Mouse (Mus musculus): ENCODE measurements around the gene Sidt1.
"Not testable (repeated sequence)": the region's sequence is repeated elsewhere in the genome, so short reads cannot be mapped to it uniquely, and the experiment has no call there.

Gene Sidt1

GRCm38 (mm10) chr16:44302126-44302892 lies 30.7 kb downstream of the Sidt1 start:
- DNase-seq (ENCODE audit: low spot score), result no peak

GRCm38 (mm10) chr16:44299438-44300093 lies 33.4 kb downstream of the Sidt1 start:
- no peak for DNase-seq (ENCODE audit: low spot score)

- no peak for DNase-seq (ENCODE audit: low spot score)
Measured at GRCm38 (mm10) chr16:44293960-44294359, 39.0 kb downstream of the Sidt1 start.

GRCm38 (mm10) chr16:44292681-44293080 lies 40.3 kb downstream of the Sidt1 start:
- not testable (repeated sequence) for DNase-seq (ENCODE audit: low spot score)

GRCm38 (mm10) chr16:44289004-44289648 lies 43.9 kb downstream of the Sidt1 start:
- no peak for DNase-seq (ENCODE audit: low spot score)

GRCm38 (mm10) chr16:44287356-44287950 lies 45.5 kb downstream of the Sidt1 start:
- DNase-seq (ENCODE audit: low spot score), result no peak

DNA sequence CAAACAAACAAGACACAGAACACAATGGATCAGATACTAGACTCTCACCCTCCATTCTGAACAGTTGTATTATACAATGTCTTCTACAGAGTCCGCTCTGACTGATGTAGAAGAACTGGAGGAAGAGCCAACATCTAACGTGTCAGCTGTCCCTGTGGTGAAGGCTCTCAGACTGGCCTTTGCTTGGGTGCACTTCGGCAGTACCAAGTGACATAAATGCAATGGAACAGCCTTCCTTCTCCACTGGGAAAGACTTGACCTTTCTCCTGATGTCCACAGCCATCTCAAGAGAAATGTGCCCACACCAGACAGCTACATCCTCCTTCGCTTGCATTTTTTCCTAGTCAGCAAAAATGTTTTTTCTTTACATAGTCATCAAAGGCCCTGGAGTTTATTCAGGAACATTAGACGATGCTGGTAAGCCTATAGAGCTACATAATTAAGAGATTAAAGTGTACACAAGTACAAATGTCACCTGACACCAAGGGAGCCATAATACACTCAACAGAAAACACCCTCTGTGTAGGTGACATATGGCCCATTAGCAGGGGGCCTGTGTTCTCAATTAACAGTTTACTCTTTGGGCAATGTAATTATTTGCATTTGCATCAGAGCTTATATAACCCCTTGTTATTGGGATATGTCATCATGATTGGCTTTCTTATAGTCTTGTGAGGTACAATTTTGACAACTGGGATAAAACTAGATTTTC lies 50.2 kb downstream of the Sidt1 start:
- no peak for DNase-seq (ENCODE audit: low spot score)

DNA sequence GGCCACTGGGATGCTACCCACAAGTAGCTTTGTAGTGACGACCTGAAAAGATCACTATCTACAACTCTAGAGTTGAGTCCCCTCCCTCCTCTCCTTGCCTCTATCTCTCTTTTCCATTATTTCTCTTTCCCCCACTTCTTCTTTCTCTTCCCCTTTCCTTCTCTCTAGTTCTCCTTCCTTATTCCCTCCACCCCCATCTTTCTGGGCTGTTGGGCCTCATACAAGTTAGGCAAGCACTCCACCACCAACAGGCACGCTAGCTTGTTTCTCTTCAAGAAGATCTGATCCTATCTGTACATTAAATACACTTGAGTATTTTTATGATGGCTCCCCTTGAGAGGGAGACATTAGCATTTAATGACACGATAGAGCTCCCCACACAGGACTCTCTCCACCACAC lies 51.0 kb downstream of the Sidt1 start:
- DNase-seq (ENCODE audit: low spot score), result no peak

GRCm38 (mm10) chr16:44280806-44281205 lies 52.2 kb downstream of the Sidt1 start:
- no peak for DNase-seq (ENCODE audit: low spot score)

DNA sequence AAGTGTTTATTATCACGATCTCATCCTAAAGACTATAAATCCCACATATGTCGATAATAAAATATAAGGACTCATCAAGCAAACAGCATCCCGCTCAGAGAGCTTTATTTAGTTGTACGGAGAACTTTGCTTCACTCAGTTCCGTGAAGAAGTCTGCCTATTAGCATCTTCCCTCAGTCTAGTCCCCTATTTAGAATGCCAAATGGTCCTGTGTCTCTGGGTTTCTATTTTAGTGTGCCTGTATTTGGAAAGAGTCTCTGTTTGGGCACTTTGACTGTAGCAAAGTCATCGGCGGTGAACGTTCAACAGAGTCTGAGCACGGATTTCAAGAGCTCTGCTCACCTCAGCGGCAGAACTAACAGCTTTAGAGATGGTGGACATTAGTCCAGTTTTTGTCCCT lies 55.8 kb downstream of the Sidt1 start:
- DNase-seq (ENCODE audit: low spot score), result no peak

DNA sequence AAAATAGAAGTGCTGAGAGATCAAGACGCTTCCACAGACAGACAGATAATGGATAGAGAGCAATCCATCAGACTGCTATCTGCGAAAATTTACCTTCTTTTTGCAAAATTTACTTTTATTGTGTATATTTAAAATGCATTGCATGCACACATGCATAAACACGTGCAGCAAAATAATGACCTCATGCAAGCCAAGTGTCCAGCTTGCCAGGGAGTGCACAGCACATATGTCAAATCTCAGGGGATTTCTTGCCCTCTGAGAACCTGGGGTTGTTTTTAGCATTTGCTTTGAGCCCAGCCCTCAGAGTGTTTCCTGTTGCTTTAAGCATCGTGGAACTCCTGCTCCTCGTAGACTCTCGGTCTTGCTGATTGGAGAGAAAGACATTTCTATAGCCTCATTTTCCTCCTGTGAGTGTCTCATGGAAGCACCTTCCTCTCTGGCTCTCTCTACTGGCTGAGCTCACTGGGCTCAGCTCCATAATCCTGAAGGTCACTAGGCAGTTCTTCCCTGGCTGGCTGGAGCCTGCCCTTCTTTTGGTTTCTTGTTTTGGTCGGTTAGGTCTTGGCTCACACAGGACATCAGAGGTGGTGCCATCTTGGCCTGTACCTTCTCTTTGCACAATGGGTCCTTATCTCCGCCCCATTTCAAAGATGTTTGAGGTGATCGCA lies 61.5 kb downstream of the Sidt1 start:
- DNase-seq (ENCODE audit: low spot score), result peak; percentile 43

DNA sequence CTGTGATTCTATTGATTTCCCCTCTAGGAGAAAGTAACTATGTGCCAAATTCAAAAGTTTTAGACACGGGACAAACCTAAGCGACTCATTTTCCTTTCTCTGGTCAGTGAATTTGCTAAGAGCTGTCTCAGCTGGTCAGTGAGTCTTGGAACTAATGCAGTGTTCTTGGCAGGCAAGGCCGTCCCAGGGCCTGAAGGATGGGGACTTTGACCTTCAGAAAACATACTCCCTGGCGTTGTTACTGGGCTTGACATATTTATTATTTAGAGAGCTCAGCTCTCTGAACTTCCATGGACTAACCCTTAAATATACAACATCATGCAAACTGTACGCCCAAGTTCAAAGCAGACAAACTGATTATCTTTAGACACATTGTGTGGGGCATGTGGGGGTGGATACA lies 62.4 kb downstream of the Sidt1 start:
- DNase-seq (ENCODE audit: low spot score), result no peak

- no peak for DNase-seq (ENCODE audit: low spot score)
Measured at GRCm38 (mm10) chr16:44269578-44269977, 63.4 kb downstream of the Sidt1 start.

DNA sequence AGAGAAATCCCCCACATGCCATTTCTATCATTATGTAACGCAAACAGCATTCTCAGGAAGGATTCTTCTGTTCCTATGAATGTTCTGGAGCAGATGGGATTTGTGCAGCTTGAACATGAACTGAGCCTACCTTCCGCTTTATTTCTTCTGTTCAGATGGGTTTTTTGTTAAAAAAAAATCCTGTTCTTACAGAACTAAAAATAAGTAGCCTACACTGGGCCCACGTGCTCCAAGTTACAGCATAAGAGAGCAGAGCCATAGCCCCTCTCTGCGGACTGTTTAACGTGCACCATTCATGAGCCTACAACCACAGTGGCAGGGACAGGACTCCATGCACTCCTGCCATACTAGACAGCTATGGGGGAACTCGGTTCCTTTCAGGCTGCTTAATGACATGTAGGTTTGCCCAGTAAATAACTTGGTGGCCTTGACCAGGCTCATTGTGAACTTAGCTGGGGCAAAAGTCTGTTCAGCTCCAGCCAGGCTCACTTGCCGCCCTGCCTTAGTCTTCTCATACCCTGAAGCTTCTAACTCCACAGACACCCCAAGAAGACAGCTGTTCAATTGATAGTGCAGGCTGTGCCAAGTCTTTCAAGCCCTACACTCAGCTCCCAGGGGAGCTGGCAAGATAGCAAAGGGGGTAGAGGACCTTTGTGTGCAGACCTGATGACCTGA lies 64.3 kb downstream of the Sidt1 start:
- DNase-seq (ENCODE audit: low spot score), result no peak

DNA sequence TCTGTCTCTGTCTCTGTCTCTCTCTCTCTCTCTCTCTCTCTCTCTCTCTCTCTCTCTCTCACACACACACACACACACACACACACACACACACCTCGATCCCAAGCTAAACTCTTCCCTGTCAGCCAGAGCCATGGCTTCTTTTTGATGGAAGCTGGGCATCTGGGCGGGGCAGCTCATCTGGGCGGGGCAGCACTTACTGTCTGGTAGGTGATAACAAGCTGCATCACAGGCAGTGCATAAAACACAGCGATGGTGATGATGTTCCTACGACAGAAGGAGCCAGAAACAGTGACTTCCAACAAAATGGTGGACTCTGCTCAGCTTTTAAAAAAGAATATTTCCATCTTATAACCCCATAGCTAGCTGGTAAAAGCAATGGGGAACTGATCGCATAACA lies 67.4 kb downstream of the Sidt1 start:
- no peak for DNase-seq (ENCODE audit: low spot score)

DNA sequence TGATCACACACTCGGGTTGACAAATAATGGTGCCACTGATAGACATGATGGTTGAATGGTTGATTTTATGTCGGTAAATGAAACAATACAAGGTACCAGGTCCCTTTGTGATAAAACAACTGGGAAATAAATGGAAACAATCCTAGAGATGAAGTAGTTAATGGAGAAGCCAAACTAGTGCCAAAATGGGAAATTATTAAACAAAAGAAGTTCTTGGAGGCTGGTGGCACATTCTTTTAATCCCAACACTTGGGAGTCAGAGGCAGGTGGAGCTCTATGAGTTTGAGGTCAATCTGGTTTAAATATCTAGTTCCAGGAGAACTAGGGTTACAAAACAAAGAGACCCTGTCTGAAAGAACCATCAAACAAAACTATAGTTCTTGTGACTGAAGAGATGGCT lies 68.1 kb downstream of the Sidt1 start:
- no peak for DNase-seq (ENCODE audit: low spot score)

- no peak for DNase-seq (ENCODE audit: low spot score)
Measured at GRCm38 (mm10) chr16:44257476-44257875, 75.5 kb downstream of the Sidt1 start.

GRCm38 (mm10) chr16:44254698-44255097 lies 78.3 kb downstream of the Sidt1 start:
- peak; percentile 56 for DNase-seq (ENCODE audit: low spot score)

DNA sequence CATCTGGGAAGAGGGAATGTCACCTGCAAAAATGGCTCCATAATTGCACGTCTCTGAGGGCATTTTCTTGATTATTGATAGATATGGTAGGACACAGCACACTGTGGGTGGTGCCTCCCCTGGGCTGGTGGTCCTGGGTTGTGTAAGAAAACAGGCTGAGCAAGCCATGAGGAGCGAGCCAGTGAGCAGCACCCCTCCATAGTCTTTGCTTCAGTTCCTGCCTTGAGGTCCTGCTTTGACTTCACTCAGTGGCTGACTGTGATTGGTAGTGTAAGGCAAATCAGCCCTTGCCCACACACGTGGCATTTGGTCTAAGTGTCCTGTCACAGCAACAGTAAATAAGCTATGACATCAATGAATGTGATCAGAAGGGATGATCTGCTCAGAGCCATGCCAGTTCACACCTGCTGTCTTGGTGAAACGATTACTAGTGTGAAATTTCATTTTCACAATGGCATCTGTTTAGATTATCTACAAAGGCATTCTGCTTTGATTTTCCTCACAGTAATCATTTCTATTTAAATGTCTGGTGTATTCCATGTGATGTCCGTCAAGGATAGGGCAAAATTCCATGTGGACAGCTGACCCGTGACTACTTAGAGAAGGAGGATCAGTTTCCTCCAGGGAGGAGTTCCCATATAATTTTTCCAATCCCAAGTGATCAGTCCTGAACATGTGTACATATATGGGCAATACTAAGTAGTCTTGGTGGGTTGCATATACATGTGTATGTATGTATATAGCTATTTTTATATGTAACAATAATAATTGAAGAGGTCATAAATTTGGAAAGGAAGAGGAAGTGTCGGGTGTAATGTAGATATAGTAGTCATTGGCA lies 79.0 kb downstream of the Sidt1 start:
- DNase-seq (ENCODE audit: low spot score), result no peak

DNA sequence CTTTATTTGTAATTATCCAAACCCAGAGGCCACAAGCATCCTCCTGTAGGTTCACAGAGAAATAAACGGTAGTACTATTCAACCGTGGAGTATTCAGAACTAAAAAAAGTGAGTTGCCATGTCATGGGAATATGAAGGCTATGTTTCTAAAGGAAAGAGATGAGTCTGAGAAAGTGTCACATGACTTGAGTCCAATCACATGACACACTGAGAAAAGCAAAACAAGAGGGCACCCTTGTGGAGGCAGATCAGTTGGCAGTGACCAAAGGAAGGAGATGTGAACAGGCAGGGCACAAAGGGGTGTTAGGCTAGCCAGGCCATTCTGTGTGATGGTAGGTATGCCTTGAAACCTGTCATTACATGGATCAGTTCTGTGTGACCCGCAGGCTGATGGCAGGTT lies 80.3 kb downstream of the Sidt1 start:
- no peak for DNase-seq (ENCODE audit: low spot score)
